Mouse (Mus musculus) cortical plate, adult 2 months (tissue): ENCODE data around the gene Slc25a35. TPM values are rescaled to one million over a fixed set of nuclear protein-coding genes. Genes with fewer than 3 reads are reported as not detected.

ENCODE experiments used
- H3K27ac ChIP-seq: fragments of 200-500 bp; 2 replicates; pipeline ENCODE4 v1.5.1; 2012; ENCODE audit warnings: low read length, control low read depth, inconsistent platforms; ENCODE audit not compliant: insufficient read depth
- H3K4me1 ChIP-seq: fragments of 200-500 bp; 2 replicates; pipeline ENCODE4 v1.6.1; 2011; ENCODE audit warnings: low read length; ENCODE audit not compliant: control insufficient read depth, insufficient read depth
- H3K4me3 ChIP-seq: fragments of 200-500 bp; 2 replicates; pipeline ENCODE4 v1.5.1; 2011; ENCODE audit warnings: mild to moderate bottlenecking, low read length, control low read depth; ENCODE audit not compliant: insufficient read depth
- CTCF ChIP-seq: fragments of 200-500 bp; IDR thresholded peaks from 2 replicates; pipeline ENCODE4 v1.5.1; 2011; ENCODE audit warnings: mild to moderate bottlenecking, control low read depth, low read length; ENCODE audit not compliant: insufficient read depth; ENCODE audit errors: extremely low read depth
- POLR2A ChIP-seq: fragments of 200-500 bp; IDR thresholded peaks from 2 replicates; pipeline ENCODE4 v1.6.1; 2011; ENCODE audit warnings: mild to moderate bottlenecking, low read length, control low read depth; ENCODE audit not compliant: insufficient read depth; ENCODE audit errors: extremely low read depth
- polyA plus RNA-seq: library from polyadenylated mRNA; depleted of rRNA; stranded (reverse); fragments of >200 nt; gene quantifications from 2 replicates; pipeline ENCODE4 v1.2.3, GENCODE M21; 2012

Gene Slc25a35
- polyA plus RNA-seq, 1 experiment: 12.8 TPM

DNA sequence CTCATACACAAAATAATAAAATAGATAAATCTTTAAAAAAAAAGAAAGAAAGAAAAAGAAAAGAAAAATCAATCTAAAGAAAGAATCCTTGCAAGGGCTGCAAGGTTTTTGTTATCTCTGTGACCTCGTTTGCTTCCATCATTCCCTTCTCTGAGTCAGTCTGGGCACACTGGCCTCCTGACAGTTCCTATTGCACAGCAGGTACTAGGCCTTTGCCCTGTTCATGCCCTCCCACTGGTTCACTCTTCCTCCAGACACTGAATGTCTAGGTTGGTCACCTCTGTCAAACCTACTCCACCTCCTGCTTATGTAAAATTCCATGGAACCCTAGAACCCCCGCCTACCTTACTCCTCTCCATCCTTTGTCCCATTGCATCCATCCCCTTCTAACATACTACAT is 22.7 kb upstream of the Slc25a35 start:
- TF ChIP-seq CTCF: no peak
- no peak for TF ChIP-seq POLR2A
- Histone ChIP-seq H3K27ac (no peak overlapping the region), H3K4me1 (peaks cover 4% of the 10 kb centered on the region), H3K4me3 (no peak overlapping the region)

DNA sequence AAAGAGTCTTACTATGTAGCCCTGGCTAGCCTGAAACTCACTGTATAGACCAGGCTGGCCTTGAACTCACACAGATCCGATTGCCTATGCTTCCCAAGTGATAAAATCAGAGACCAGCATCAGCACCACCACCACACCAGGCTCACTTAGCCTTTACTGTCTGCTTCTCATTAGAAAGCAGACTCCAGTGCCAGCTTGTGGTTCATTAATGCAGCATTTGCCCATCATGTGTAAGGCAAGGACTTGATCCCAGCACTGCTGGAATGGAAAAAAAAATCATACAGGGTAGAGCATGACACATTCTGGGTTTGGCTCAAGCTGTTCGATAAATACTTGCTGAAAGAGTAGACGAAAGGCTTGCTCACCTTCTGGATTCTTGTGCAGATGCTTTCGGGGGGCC is 21.9 kb upstream of the Slc25a35 start:
- TF ChIP-seq CTCF: no peak
- TF ChIP-seq POLR2A: no peak
- Histone ChIP-seq H3K4me3 (peak overlapping the region; percentile 53; the same call in 1 of the 2 replicates), H3K4me1 (0 out of 2 replicates have a peak, but pooled peaks cover 2% of the 10 kb centered on the region), H3K27ac (no peak overlapping the region)

DNA sequence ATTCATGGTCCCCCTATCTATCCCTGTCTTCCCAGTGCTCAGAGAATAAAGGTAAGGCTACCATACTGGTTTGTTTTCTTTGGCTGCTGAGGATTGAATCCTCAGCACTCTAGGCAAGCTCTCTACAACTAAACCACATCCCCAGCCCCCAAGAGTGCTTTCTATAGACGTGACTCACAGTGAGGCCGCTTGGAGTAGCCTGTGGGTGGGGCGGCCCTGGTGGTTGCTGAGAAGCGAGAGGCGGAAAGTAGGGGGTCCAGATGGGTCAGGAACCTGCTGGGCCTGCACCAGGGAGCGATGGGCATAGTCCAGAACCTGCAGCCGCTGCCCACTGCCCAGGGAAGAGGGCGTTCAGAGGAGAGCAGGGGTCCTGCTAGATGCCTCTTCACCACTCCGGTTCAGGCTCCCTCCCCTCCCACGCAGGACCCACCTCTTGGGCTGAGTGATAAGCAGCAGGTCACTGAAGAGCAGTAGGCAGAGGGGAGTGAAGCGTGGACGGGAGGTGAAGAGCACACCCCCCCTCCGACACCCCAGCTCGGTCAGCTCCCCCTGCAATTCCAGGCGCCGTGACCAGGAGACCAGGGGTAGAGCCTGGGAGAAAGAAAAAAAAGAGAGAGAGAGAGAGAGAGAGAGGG is 21.0 kb upstream of the Slc25a35 start:
- Histone ChIP-seq H3K4me3 (peak overlapping the region; percentile 53), H3K4me1 (0 out of 2 replicates have a peak, but pooled peaks cover 2% of the 10 kb centered on the region), H3K27ac (peak overlapping the region; percentile 73)
- TF ChIP-seq POLR2A: no peak
- no peak for TF ChIP-seq CTCF

DNA sequence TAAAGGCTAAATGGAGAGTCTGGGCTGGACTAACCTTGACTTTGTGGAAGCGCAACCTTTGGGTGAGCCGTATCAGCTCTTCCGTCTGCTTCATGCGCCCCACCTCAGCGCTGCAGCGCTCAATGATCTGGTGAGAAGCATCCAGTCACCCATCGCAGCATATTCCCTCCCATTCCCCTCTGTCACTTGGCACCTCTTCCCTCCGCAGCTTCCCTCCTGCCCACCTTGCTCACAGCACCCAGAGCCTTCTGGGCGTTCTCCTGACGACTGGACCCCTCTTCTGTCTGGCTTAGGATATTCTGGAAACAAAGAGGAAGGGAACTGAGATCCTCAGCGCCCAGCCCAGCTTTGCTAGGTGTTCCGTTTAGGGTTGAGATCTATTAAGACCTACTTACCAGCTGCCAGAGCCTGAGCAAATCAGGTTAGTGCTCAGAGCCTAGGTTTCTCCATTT is 20.4 kb upstream of the Slc25a35 start:
- Histone ChIP-seq H3K27ac (no peak overlapping the region), H3K4me3 (peak overlapping the region; percentile 53), H3K4me1 (0 out of 2 replicates have a peak, but pooled peaks cover 2% of the 10 kb centered on the region)
- no peak for TF ChIP-seq CTCF
- TF ChIP-seq POLR2A: peak; percentile 69

DNA sequence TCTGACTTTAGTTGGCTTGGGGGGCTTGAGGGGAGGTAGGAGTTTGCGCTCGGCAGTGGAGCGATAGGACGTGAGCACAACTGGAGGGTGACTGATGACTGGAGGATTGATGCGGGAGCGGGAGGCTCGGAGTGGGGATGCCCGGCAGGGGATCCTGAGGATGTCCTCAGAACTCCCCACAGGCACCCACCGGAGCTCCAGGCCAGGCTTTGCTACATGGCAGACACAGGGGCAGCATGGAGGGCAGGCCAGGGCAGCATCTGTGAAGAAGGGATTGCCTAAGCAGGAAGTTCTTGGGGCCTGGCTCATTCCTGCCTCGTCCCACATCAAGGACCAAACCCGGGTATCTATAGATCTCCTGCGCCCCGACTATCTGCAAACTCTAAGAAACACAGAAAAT is 14.0 kb upstream of the Slc25a35 start:
- no peak overlapping the region for H3K27ac ChIP-seq
- peaks cover 4% of the 10 kb centered on the region; the same call in 1 of the 2 replicates for H3K4me1 ChIP-seq
- peak overlapping the region; percentile 29 for H3K4me3 ChIP-seq
- TF ChIP-seq CTCF (no peak), POLR2A (no peak)

DNA sequence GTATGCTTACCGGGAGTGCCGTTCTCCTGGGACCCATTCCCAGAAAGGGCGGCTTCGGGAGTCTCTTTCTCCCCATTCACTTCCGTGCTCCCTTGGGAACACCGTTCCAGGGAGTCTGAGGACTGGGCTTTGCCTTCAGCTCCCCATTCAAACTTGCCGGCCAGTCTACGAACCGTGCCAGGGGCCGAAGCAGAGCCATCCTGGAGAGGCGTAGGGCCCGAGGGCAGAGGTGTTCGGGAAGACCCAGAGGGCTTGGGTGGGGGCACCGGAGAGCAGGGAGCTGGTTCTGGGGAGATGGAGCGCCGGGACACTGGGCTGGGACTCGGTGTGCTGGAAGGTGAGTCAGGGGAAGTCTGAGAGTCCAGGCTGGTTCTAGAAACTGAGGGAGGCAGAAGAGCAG is 13.5 kb upstream of the Slc25a35 start:
- no peak overlapping the region for H3K27ac ChIP-seq
- no peak for TF ChIP-seq CTCF
- TF ChIP-seq POLR2A: no peak
- H3K4me1 ChIP-seq: peaks cover 4% of the 10 kb centered on the region; the same call in 1 of the 2 replicates
- H3K4me3 ChIP-seq: peak overlapping the region; percentile 29

DNA sequence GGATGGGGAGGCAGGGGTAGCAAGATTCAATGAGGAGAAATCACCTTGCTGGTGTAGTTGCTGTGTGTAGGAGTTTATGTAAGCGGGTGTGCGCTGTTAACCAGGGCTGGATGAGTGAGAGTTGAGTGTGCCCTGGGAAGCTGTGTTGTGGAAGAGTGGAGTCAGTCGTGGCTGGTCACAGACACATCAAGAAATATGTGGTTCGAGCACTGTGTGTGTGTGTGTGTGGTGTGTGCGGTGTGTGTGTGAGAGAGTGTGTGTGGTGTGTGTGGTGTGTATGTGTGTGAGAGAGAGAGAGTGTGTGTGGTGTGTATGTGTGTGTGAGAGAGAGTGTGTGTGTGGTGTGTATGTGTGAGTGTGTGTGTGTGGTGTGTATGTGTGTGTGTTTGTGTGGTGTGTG is 12.5 kb upstream of the Slc25a35 start:
- H3K27ac ChIP-seq: no peak overlapping the region
- peak overlapping the region; percentile 29; the same call in 1 of the 2 replicates for H3K4me3 ChIP-seq
- TF ChIP-seq POLR2A: no peak
- peaks cover 4% of the 10 kb centered on the region; the same call in 1 of the 2 replicates for H3K4me1 ChIP-seq

DNA sequence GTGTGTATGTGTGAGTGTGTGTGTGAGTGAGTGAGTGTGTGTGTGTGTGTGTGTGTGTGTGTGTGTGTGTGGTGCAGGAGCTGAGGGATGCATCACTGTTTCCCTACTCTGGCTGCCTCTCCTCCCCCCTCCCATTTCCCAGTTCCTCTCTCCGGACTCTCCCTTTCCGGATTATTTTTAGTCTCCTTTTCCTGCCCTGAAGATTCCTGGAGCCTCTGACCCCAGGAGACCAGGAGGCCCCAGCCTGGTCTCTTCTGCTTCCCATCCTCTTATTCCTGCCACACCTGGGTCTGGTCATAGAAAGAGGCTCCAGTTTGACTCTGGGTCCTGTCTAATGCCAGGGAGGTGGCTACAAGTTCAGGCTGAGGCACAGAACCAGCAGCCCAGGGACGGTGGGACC is 11.8 kb upstream of the Slc25a35 start:
- TF ChIP-seq CTCF: no peak
- TF ChIP-seq POLR2A: no peak
- H3K27ac ChIP-seq: peak overlapping the region; percentile 76; the same call in 1 of the 2 replicates
- H3K4me3 ChIP-seq: 0 out of 2 replicates have a peak overlapping the region, but pooled peaks have one; percentile 29
- peaks cover 4% of the 10 kb centered on the region; the same call in 1 of the 2 replicates for H3K4me1 ChIP-seq

DNA sequence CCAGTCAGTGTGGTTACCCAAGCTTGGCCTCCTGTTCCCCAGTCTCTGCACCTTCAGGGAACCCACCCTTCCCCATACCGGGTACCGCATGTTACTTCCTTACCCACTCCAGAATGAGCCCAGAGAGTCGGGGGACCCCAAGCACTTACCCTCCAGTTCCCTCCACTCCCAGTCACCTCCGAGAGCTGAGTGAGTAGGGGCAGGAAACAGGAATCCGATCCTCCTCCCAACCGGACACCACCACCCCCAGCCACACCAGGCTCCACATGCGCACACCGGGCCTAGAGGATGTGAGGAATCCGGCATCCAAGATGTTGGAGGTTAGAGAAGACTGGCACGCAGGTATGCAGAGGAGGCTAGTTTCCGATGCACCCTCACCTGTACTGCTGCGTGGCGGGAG is 11.2 kb upstream of the Slc25a35 start:
- TF ChIP-seq CTCF (no peak), POLR2A (no peak)
- Histone ChIP-seq H3K4me1 (peaks cover 4% of the 10 kb centered on the region; the same call in 1 of the 2 replicates), H3K27ac (0 out of 2 replicates have a peak overlapping the region, but pooled peaks have one; percentile 13), H3K4me3 (peak overlapping the region; percentile 29)

DNA sequence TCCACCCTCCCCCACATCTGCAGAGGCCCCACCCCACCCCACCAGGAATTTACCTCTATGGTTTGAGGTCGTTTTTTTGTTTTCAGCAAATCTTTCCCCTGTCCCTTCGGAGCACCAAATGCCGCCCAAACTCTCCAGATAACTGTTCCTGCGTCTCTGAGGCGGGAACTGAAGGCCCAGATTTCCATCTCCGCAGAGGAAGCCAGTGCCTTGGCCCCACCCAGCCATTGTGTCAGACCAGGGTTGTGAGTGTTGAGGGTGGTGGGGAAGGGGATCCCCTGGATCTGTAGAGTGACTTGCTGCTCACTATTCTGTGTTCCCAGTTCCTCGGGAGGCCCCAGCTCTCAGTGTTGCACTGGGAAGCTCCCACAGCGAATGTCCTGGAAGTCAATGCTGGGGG is 10.6 kb upstream of the Slc25a35 start, which contains the start of gene Arhgef15:
Arhgef15 (minus strand) TSS at position 173 of the 400 bp plus-strand sequence.
- H3K27ac ChIP-seq: peak within 1 kb of the TSS; percentile 76; the same call in 1 of the 2 replicates
- H3K4me3 ChIP-seq: peak within 1 kb of the TSS; percentile 29
- TF ChIP-seq POLR2A (no peak), CTCF (no peak)
- H3K4me1 ChIP-seq: peaks cover 4% of the 10 kb centered on the region; the same call in 1 of the 2 replicates
